8 mouse cellular contexts compared by ENCODE assay signal in genomic region chr4:115052343-115053005, GRCm38 (mm10). TPM values are rescaled to one million over a fixed set of nuclear protein-coding genes. Genes with fewer than 3 reads are reported as not detected.
DNase-seq lines count a peak whose midpoint lies in the region; ATAC-seq and TF ChIP-seq lines count a peak whose summit lies in the region.

No protein-coding gene starts in this region.

- H3K9ac ChIP-seq in embryonic facial prominence, embryonic 15.5 days = no peak overlapping the region
- H3K9ac ChIP-seq in heart, embryonic 14.5 days (ENCODE audit: low read length) = peak overlapping the region; percentile 64
- peak overlapping the region; percentile 13; the same call in 1 of the 2 replicates for H3K9ac ChIP-seq in kidney, postnatal 0 days (ENCODE audit: low read depth, low read length)

- peaks cover 17% of the 10 kb centered on the region for H3K4me1 ChIP-seq in embryonic facial prominence, embryonic 15.5 days
- peaks cover 12 to 24% of the 10 kb centered on the region in 2 experiments for H3K4me1 ChIP-seq in heart, embryonic 14.5 days (ENCODE audit: control insufficient read depth in 2 of 2, insufficient read depth in 2 of 2, low read length in 2 of 2)
- peaks cover 16% of the 10 kb centered on the region; the same call in 1 of the 2 replicates for H3K4me1 ChIP-seq in kidney, postnatal 0 days (replicated peaks; ENCODE audit: insufficient read depth, low read length)

- peak overlapping the region; percentile 28 for H3K4me3 ChIP-seq in embryonic facial prominence, embryonic 15.5 days (replicated peaks)
- peak overlapping the region; percentile 32 to 44 for H3K4me3 ChIP-seq in heart, embryonic 14.5 days (ENCODE audit: control insufficient read depth in 1 of 2, insufficient read depth in 1 of 2, low read depth in 1 of 2, low read length in 2 of 2)
- peak overlapping the region; percentile 29 for H3K4me3 ChIP-seq in kidney, postnatal 0 days (replicated peaks; ENCODE audit: low read depth, low read length)

- ATAC-seq in embryonic facial prominence, embryonic 15.5 days (ENCODE audit: insufficient number of reproducible peaks, low FRiP score, low TSS enrichment, low read depth) = peak; percentile 64; the same call in 1 of the 2 replicates
- ATAC-seq in heart, embryonic 14.5 days (ENCODE audit: insufficient number of reproducible peaks, insufficient read depth, low FRiP score, low read depth) = peak; percentile 77
- peak; percentile 69 for ATAC-seq in kidney, postnatal 0 days (replicated peaks; ENCODE audit: low FRiP score, low read depth)
- ATAC-seq in inflammation-experienced regulatory T-cells, adult 6 months = no peak

- peak; percentile 58 to 64 for DNase-seq in spleen, postnatal 10 days (ENCODE audit: low spot score in 2 of 2)
- no peak for DNase-seq in spleen, adult 18-20 months
- DNase-seq in kidney, postnatal 0 days (ENCODE audit: low spot score) = peak; percentile 68
- peak; percentile 78 for DNase-seq in lung, postnatal 14 days
- DNase-seq in spleen, postnatal 4 days (ENCODE audit: low spot score in 2 of 2) = peak; percentile 53 to 78

- peaks cover 76% of the 10 kb centered on the region for H3K27me3 ChIP-seq in embryonic facial prominence, embryonic 15.5 days
- H3K27me3 ChIP-seq in heart, embryonic 14.5 days (ENCODE audit: control insufficient read depth, insufficient read depth, low read length) = peaks cover 54% of the 10 kb centered on the region
- H3K27me3 ChIP-seq in kidney, postnatal 0 days (ENCODE audit: insufficient read depth, low read length) = peaks cover 61% of the 10 kb centered on the region

- H3K36me3 ChIP-seq in embryonic facial prominence, embryonic 15.5 days = no peaks in the 10 kb centered on the region
- H3K36me3 ChIP-seq in heart, embryonic 14.5 days (ENCODE audit: control insufficient read depth, insufficient read depth, low read length) = no peaks in the 10 kb centered on the region
- no peaks in the 10 kb centered on the region for H3K36me3 ChIP-seq in kidney, postnatal 0 days (ENCODE audit: insufficient read depth, low read length)

- H3K9me3 ChIP-seq in embryonic facial prominence, embryonic 15.5 days (replicated peaks) = no peaks in the 10 kb centered on the region
- H3K9me3 ChIP-seq in heart, embryonic 14.5 days (ENCODE audit: control insufficient read depth, low read length) = no peaks in the 10 kb centered on the region
- H3K9me3 ChIP-seq in kidney, postnatal 0 days (replicated peaks; ENCODE audit: low read length) = no peaks in the 10 kb centered on the region

- WGBS in embryonic facial prominence, embryonic 15.5 days = 1% methylated on average over 36 of the region's 36 CpGs
- 1% methylated on average over 36 of the region's 36 CpGs for WGBS in heart, embryonic 14.5 days
- 2% methylated on average over 36 of the region's 36 CpGs for WGBS in kidney, postnatal 0 days

- H3K27ac ChIP-seq in embryonic facial prominence, embryonic 15.5 days (replicated peaks) = no peak overlapping the region; the same call in 1 of the 2 replicates
- peak overlapping the region; percentile 71 to 78 for H3K27ac ChIP-seq in heart, embryonic 14.5 days (replicated peaks in 1 of 2; ENCODE audit: control insufficient read depth in 1 of 2, insufficient read depth in 1 of 2, low read depth in 2 of 2, low read length in 2 of 2)
- H3K27ac ChIP-seq in kidney, postnatal 0 days = peak overlapping the region; percentile 68

- no peak for TF ChIP-seq CTCF in kidney, postnatal 0 days (IDR thresholded peaks at IDR 0.05; ENCODE audit: low read depth)

- peak overlapping the region; percentile 44 for H3K4me2 ChIP-seq in embryonic facial prominence, embryonic 15.5 days (replicated peaks)
- peak overlapping the region; percentile 72 for H3K4me2 ChIP-seq in heart, embryonic 14.5 days (ENCODE audit: low read length)
- H3K4me2 ChIP-seq in kidney, postnatal 0 days (ENCODE audit: low read length) = peak overlapping the region; percentile 57

RNA-seq across cellular contexts. Expression of gene Tal1, which starts 3.8 kb away (rescaled TPM):
- polyA plus RNA-seq in embryonic facial prominence, embryonic 15.5 days (2015; fragmentation: Nextera tagmentation; extraction: Ambion mirVana) = 0.71 and 1.00 TPM in 2 replicates
- polyA plus RNA-seq in heart, embryonic 14.5 days (2014; fragmentation: Nextera tagmentation; extraction: Ambion mirVana) = 1.5 and 2.8 TPM in 2 replicates
- 1.0 and 1.1 TPM in 2 replicates for polyA plus RNA-seq in kidney, postnatal 0 days (2015; fragmentation: Nextera tagmentation; extraction: Ambion mirVana)
- polyA plus RNA-seq in inflammation-experienced regulatory T-cells, adult 6 months (2017; shearing (Covaris generic)) = not detected

RNA-seq across cellular contexts. Expression of gene Pdzk1ip1, which starts 36.0 kb away (rescaled TPM):
- polyA plus RNA-seq in embryonic facial prominence, embryonic 15.5 days (2015; fragmentation: Nextera tagmentation; extraction: Ambion mirVana) = 59.3 and 69.2 TPM in 2 replicates
- polyA plus RNA-seq in heart, embryonic 14.5 days (2014; fragmentation: Nextera tagmentation; extraction: Ambion mirVana) = 1.9 and 4.1 TPM in 2 replicates
- 681 and 685 TPM in 2 replicates for polyA plus RNA-seq in kidney, postnatal 0 days (2015; fragmentation: Nextera tagmentation; extraction: Ambion mirVana)
- 10 to 100 TPM in 2 of 3 experiments, 1 to 10 TPM in 1; 9.1 to 42.2 (median 33.9) TPM for polyA plus RNA-seq in inflammation-experienced regulatory T-cells, adult 6 months (2017; shearing (Covaris generic))

RNA-seq across cellular contexts. Expression of gene Stil, which starts 52.5 kb away (rescaled TPM):
- polyA plus RNA-seq in embryonic facial prominence, embryonic 15.5 days (2015; fragmentation: Nextera tagmentation; extraction: Ambion mirVana) = 10.3 and 13.3 TPM in 2 replicates
- 9.8 and 11.1 TPM in 2 replicates for polyA plus RNA-seq in heart, embryonic 14.5 days (2014; fragmentation: Nextera tagmentation; extraction: Ambion mirVana)
- polyA plus RNA-seq in kidney, postnatal 0 days (2015; fragmentation: Nextera tagmentation; extraction: Ambion mirVana) = 4.8 and 5.1 TPM in 2 replicates
- 10 to 100 TPM in 1 of 3 experiments, 1 to 10 TPM in 1, under 1 TPM in 1; 0.70 to 13.9 (median 1.4) TPM for polyA plus RNA-seq in inflammation-experienced regulatory T-cells, adult 6 months (2017; shearing (Covaris generic))

Comparison
In these comparisons a context has a peak if more than half of its experiments do, and no peak if none do; other contexts are left out.
1. DNase-seq: peak in spleen, postnatal 10 days (2 of 2), kidney, postnatal 0 days (single experiment), lung, postnatal 14 days (single experiment) and spleen, postnatal 4 days (2 of 2); none in spleen, adult 18-20 months (0 of 2).
2. Peak in every context shown above with its lines, with median percentiles within 50 percentile points of each other: H3K4me2 ChIP-seq and H3K4me3 ChIP-seq.